In the genomic region with DNA sequence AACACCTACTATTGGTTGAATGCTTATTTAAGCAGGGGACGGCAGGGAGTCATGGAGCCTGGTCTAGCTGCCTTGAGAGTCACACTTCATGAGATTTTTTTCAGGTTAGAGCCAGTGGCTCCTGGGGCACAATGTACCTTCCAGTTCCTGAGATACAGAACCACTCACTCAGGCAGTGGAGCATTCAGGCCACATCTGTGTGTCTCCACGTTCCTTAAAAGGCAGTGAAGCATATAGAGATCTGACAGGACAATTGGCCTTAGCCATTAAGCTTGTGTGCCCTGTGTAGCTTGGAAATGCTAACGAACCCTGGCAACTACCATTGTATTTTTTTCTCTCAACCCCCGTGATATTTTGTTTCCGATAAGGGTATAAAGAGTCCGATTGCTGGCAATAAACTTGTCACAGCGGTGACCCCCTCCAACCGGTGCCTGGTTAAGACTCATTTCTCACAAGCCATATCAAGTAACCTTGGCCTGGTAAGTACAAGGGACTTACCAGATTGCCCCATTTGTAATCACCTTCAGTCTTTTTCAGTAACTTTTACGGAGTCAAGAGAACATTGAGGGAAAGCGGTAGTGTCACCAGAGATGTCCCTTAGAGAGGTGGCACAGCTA, we compare ENCODE assay signal across 11 mouse cellular contexts.
"Had no signal": no experiment of that assay in that cellular context is flagged by ENCODE, and none has a peak within 500 bp of the region (broad histone marks: within the 10 kb centered on the region; RNA-seq: fewer than 3 reads in every experiment).

No protein-coding gene starts in this region.

- H3K27ac ChIP-seq: layer of hippocampus, adult 2 months; limb, embryonic 12.5 days; lung, embryonic 15.5 days; macrophage; midbrain, embryonic 12.5 days; stomach, postnatal 0 days had no signal

- H3K36me3 ChIP-seq: limb, embryonic 12.5 days; lung, embryonic 15.5 days; midbrain, embryonic 12.5 days had no signal

- H3K4me2 ChIP-seq: limb, embryonic 12.5 days; liver, embryonic 11.5 days; lung, embryonic 15.5 days; midbrain, embryonic 12.5 days had no signal

- DNase-seq: lung, postnatal 14 days; thymus, postnatal 14 days had no signal

- H3K4me3 ChIP-seq: layer of hippocampus, adult 2 months; limb, embryonic 12.5 days; lung, embryonic 15.5 days; megakaryocyte, embryonic 14.5 days; midbrain, embryonic 12.5 days had no signal

- H3K4me1 ChIP-seq: lung, embryonic 15.5 days; megakaryocyte, embryonic 14.5 days; midbrain, embryonic 12.5 days had no signal

- H3K9ac ChIP-seq: limb, embryonic 12.5 days; lung, embryonic 15.5 days; midbrain, embryonic 12.5 days had no signal

- ATAC-seq: midbrain, embryonic 16.5 days had no signal

- H3K9me3 ChIP-seq: limb, embryonic 12.5 days; lung, embryonic 15.5 days; midbrain, embryonic 12.5 days had no signal
